Mouse (Mus musculus) C2C12 (cell line): ENCODE measurements at regions not wholly inside any gene's neighbourhood (a gene's known extent, or its start where the extent isn't known, plus 50 kb on each side); places are given as distances from the start of the nearest gene placed in this dataset.

Experiments used
- CTCF ChIP-seq: IDR thresholded peaks from one replicate; pipeline ENCODE4 v1.5.1; 2011; ENCODE audit not compliant: control insufficient read depth, insufficient read depth, insufficient read length
- FOSL1 ChIP-seq: IDR thresholded peaks from one replicate; pipeline ENCODE4 v1.8.0; 2011; ENCODE audit warnings: mild to moderate bottlenecking, low read length; ENCODE audit not compliant: poor library complexity, insufficient read depth, severe bottlenecking
- USF1 ChIP-seq: IDR thresholded peaks from one replicate; pipeline ENCODE4 v1.6.1; 2011; ENCODE audit warnings: low read depth, mild to moderate bottlenecking, control low read depth, moderate library complexity

GRCm38 (mm10) chr1:63876589-63877251 lies 107.7 kb upstream of the 4933402D24Rik start:
- TF ChIP-seq USF1, result no peak
- no peak for TF ChIP-seq CTCF
- TF ChIP-seq FOSL1, result no peak
